Mouse (Mus musculus): ENCODE data around the gene Prpf6.

The Prpf6 gene

GRCm38 (mm10) chr2:181598454-181599351, 7.0 kb downstream of the Prpf6 start, which contains the start of gene Samd10:
Gene Samd10 (minus strand): TSS chr2:181599212.
- DNase-seq, result peak; percentile 85

GRCm38 (mm10) chr2:181600226-181600758, 8.6 kb downstream of the Prpf6 start:
- DNase-seq, result no peak

GRCm38 (mm10) chr2:181600828-181601750, 9.4 kb downstream of the Prpf6 start:
- DNase-seq, result peak; percentile 98

GRCm38 (mm10) chr2:181601751-181602145, 10.1 kb downstream of the Prpf6 start:
- DNase-seq, result no peak

- DNase-seq, result no peak
These were observed 10.7 kb downstream of the Prpf6 start for GRCm38 (mm10) chr2:181602367-181602766.

GRCm38 (mm10) chr2:181618761-181619495, 27.3 kb downstream of the Prpf6 start:
- DNase-seq, result no peak

GRCm38 (mm10) chr2:181623401-181623800, 31.7 kb downstream of the Prpf6 start:
- DNase-seq, result no peak

- DNase-seq, result no peak
These were observed 36.8 kb downstream of the Prpf6 start for GRCm38 (mm10) chr2:181628471-181628870.

GRCm38 (mm10) chr2:181632624-181633023, 41.0 kb downstream of the Prpf6 start:
- peak; percentile 67 for DNase-seq

- DNase-seq, result no peak
These were observed 44.2 kb downstream of the Prpf6 start for GRCm38 (mm10) chr2:181635865-181636264.

GRCm38 (mm10) chr2:181644361-181644760, 52.7 kb downstream of the Prpf6 start:
- no peak for DNase-seq

- no peak for DNase-seq
These were observed 54.0 kb downstream of the Prpf6 start for GRCm38 (mm10) chr2:181645666-181646065.

GRCm38 (mm10) chr2:181646626-181647472, 55.2 kb downstream of the Prpf6 start:
- no peak for DNase-seq

GRCm38 (mm10) chr2:181648926-181649325, 57.3 kb downstream of the Prpf6 start:
- no peak for DNase-seq

GRCm38 (mm10) chr2:181653065-181653464, 61.4 kb downstream of the Prpf6 start:
- DNase-seq, result no peak

- no peak for DNase-seq
These were observed 61.9 kb downstream of the Prpf6 start for GRCm38 (mm10) chr2:181653523-181653922.

GRCm38 (mm10) chr2:181656734-181657133, 65.1 kb downstream of the Prpf6 start, which contains the start of gene Gm29797:
Gene Gm29797 (plus strand): TSS chr2:181657034.
- no peak for DNase-seq

GRCm38 (mm10) chr2:181657441-181657840, 65.8 kb downstream of the Prpf6 start:
- no peak for DNase-seq

GRCm38 (mm10) chr2:181658528-181658927, 66.9 kb downstream of the Prpf6 start:
- no peak for DNase-seq

GRCm38 (mm10) chr2:181658930-181659555, 67.4 kb downstream of the Prpf6 start:
- no peak for DNase-seq

GRCm38 (mm10) chr2:181659609-181660055, 68.0 kb downstream of the Prpf6 start:
- peak; percentile 73 for DNase-seq
